Mouse (Mus musculus) retina, embryonic 14.5 days (tissue): ENCODE data around the gene Dennd4c.

Experiments used
- DNase-seq: peaks from one replicate; pipeline ENCODE4 v3.0.0-alpha.2; 2015; ENCODE audit warnings: low spot score

The Dennd4c gene

GRCm38 (mm10) chr4:86885790-86886159 lies 137.4 kb downstream of the Dennd4c start:
- DNase-seq, result no peak

- no peak for DNase-seq
These were observed 138.0 kb downstream of the Dennd4c start for GRCm38 (mm10) chr4:86886160-86886878.

DNA sequence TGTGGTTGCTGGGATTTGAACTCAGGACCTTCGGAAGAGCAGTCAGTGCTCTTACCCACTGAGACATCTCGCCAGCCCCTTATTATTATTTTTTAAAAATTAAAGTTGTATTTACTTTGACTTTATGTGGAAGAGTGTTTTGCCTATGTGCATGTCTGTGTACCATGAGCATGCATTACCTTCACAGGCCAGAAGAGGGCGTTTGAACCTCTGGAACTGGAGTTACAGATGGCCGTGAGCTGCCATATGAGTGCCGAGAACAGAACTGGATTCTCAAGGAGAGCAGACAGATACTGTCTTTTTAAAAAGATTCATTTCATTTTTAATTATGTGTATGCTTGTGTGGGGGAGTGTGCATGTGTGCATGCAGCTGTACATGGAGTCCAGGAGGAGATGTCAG lies 139.5 kb downstream of the Dennd4c start:
- no peak for DNase-seq

DNA sequence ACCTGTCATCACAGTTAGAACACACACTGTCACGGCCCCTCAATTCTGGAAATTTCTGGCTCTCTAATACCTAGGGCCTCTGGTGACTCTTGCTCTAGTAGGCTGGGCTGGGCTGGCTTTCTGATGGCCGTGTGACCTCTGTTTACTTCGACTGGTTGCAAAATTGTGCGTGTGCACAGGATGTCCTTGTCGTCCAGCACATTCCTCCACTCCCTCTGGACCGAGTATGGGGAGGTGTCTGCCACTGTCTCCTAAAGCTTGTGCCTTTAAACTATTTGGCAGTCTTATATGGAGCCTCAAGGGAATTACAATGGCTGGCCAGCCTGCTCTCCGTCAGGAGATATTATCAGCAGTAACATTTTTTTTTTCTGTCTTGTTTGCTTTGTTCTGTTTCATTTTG lies 149.1 kb downstream of the Dennd4c start:
- no peak for DNase-seq

GRCm38 (mm10) chr4:86898791-86899474 lies 150.6 kb downstream of the Dennd4c start:
- DNase-seq, result no peak
